Mouse (Mus musculus): ENCODE measurements around the gene Adam12.

The Adam12 gene

GRCm38 (mm10) chr7:134149351-134149750, 82.6 kb downstream of the Adam12 start:
- DNase-seq (ENCODE audit: low read depth) = no peak

- DNase-seq (ENCODE audit: low read depth) = no peak
Measured at GRCm38 (mm10) chr7:134147561-134147960, 84.4 kb downstream of the Adam12 start.

GRCm38 (mm10) chr7:134146821-134147220, 85.1 kb downstream of the Adam12 start:
- DNase-seq (ENCODE audit: low read depth) = no peak

GRCm38 (mm10) chr7:134144111-134144510, 87.8 kb downstream of the Adam12 start:
- DNase-seq (ENCODE audit: low read depth) = no peak

- DNase-seq (ENCODE audit: low read depth) = no peak
Measured at GRCm38 (mm10) chr7:134139291-134139949, 92.5 kb downstream of the Adam12 start.

GRCm38 (mm10) chr7:134132323-134132722, 99.6 kb downstream of the Adam12 start:
- DNase-seq (ENCODE audit: low read depth) = no peak

- DNase-seq (ENCODE audit: low read depth) = no peak
Measured at GRCm38 (mm10) chr7:134128087-134128522, 103.8 kb downstream of the Adam12 start.

- no peak for DNase-seq (ENCODE audit: low read depth)
Measured at GRCm38 (mm10) chr7:134121397-134121796, 110.5 kb downstream of the Adam12 start.

GRCm38 (mm10) chr7:134115438-134115837, 116.5 kb downstream of the Adam12 start:
- no peak for DNase-seq (ENCODE audit: low read depth)

- no peak for DNase-seq (ENCODE audit: low read depth)
Measured at GRCm38 (mm10) chr7:134114311-134115188, 117.4 kb downstream of the Adam12 start.

GRCm38 (mm10) chr7:134113829-134114228, 118.1 kb downstream of the Adam12 start:
- DNase-seq (ENCODE audit: low read depth) = no peak

- DNase-seq (ENCODE audit: low read depth) = no peak
Measured at GRCm38 (mm10) chr7:134110116-134110515, 121.8 kb downstream of the Adam12 start.

GRCm38 (mm10) chr7:134107849-134108248, 124.1 kb downstream of the Adam12 start:
- no peak for DNase-seq (ENCODE audit: low read depth)

- no peak for DNase-seq (ENCODE audit: low read depth)
Measured at GRCm38 (mm10) chr7:134099010-134099409, 132.9 kb downstream of the Adam12 start.

- no peak for DNase-seq (ENCODE audit: low read depth)
Measured at GRCm38 (mm10) chr7:134097861-134098260, 134.1 kb downstream of the Adam12 start.

- DNase-seq (ENCODE audit: low read depth) = no peak
Measured at GRCm38 (mm10) chr7:134093871-134094270, 138.1 kb downstream of the Adam12 start.

GRCm38 (mm10) chr7:134090764-134091163, 141.2 kb downstream of the Adam12 start:
- DNase-seq (ENCODE audit: low read depth) = no peak

- no peak for DNase-seq (ENCODE audit: low read depth)
Measured at GRCm38 (mm10) chr7:134090256-134090655, 141.7 kb downstream of the Adam12 start.

- no peak for DNase-seq (ENCODE audit: low read depth)
Measured at GRCm38 (mm10) chr7:134088548-134089347, 143.2 kb downstream of the Adam12 start.

GRCm38 (mm10) chr7:134085396-134085795, 146.6 kb downstream of the Adam12 start:
- no peak for DNase-seq (ENCODE audit: low read depth)

GRCm38 (mm10) chr7:134084926-134085325, 147.0 kb downstream of the Adam12 start:
- DNase-seq (ENCODE audit: low read depth) = no peak

GRCm38 (mm10) chr7:134081307-134082072, 150.5 kb downstream of the Adam12 start:
- no peak for DNase-seq (ENCODE audit: low read depth)
